Mouse (Mus musculus): ENCODE results near the gene Nelfcd. TPM values are rescaled to one million over a fixed set of nuclear protein-coding genes. Genes with fewer than 3 reads are reported as not detected.

The Nelfcd gene
- total RNA-seq (2014; fragmentation: Nextera tagmentation), result 29.6 and 44.9 TPM in 2 replicates
- 43.6 and 47.4 TPM in 2 replicates for total RNA-seq (2017)
- 45.0 and 51.7 TPM in 2 replicates for polyA plus RNA-seq (2012)

DNA sequence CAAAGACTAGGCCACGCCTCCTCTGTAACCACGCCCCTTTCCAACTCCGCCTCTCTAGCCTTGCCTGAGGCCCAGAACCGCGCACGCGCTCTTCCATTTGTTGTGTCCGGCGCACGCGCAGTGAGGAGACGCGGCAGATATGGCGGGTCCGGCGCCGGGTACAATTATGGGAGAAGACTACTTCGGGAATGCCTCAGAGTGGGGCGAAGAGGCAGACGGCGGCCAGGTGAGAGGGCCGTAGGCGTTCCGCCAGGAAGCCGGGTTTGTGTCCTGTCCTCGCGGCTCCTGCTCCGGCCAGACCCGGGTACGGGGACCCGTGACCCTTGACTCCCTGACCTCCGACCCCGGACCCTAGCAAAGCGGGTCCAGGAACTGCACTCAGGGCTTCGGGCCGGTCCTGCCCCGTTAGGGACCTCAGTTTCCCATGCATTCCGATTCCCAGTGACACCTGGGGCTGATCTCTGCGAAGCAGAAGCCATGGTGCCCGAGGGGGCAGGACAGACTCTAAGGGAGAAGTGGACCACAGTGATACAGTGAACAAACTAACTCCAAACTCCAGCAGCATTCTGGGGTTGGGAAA lies at the start of gene Nelfcd:
Gene Nelfcd, plus strand, starts transcription at position 74 of the 580 bp plus-strand sequence.
- H3K4me1 ChIP-seq (ENCODE audit: insufficient read depth, low read depth, low read length), result peaks cover 19% of the 10 kb centered on the region
- TF ChIP-seq CTCF (IDR thresholded peaks at IDR 0.05; ENCODE audit: low read depth, low read length) (no peak), GATA1 (IDR thresholded peaks at IDR 0.05; ENCODE audit: borderline replicate concordance, low read length) (no peak), GATA2 (IDR thresholded peaks at IDR 0.05; ENCODE audit: borderline replicate concordance, low read depth, low read length) (no peak), TAL1 (conservative IDR thresholded peaks at IDR 0.05; ENCODE audit: low read depth, low read length) (no peak), POLR2AphosphoS5 (IDR thresholded peaks at IDR 0.05; ENCODE audit: insufficient replicate concordance, low read depth, low read length) (no peak)
- no peaks in the 10 kb centered on the region for H3K9me3 ChIP-seq (replicated peaks)
- peak; percentile 93 for ATAC-seq (ENCODE audit: extremely low read depth, insufficient number of reproducible peaks, low FRiP score, poor library complexity, severe bottlenecking)
- H3K36me3 ChIP-seq (replicated peaks), result peaks cover 39% of the 10 kb centered on the region
- peak; percentile 92 for DNase-seq (ENCODE audit: low spot score)
- H3K27me3 ChIP-seq (ENCODE audit: insufficient read depth, low read length), result peaks cover 14% of the 10 kb centered on the region
- peak within 1 kb of the TSS; percentile 97 for H3K4me3 ChIP-seq (ENCODE audit: low read depth, low read length)

- no peak for TF ChIP-seq POLR2AphosphoS5 (IDR thresholded peaks at IDR 0.05; ENCODE audit: insufficient replicate concordance, low read depth, low read length)
- TF ChIP-seq TAL1 (conservative IDR thresholded peaks at IDR 0.05; ENCODE audit: low read depth, low read length), result no peak
- TF ChIP-seq GATA2 (IDR thresholded peaks at IDR 0.05; ENCODE audit: borderline replicate concordance, low read depth, low read length), result no peak
- no peak for TF ChIP-seq CTCF (IDR thresholded peaks at IDR 0.05; ENCODE audit: low read depth, low read length)
- no peak for TF ChIP-seq GATA1 (IDR thresholded peaks at IDR 0.05; ENCODE audit: borderline replicate concordance, low read length)
- H3K4me1 ChIP-seq (ENCODE audit: insufficient read depth, low read depth, low read length), result no peaks in the 10 kb centered on the region
- DNase-seq (ENCODE audit: low spot score) (no peak), ATAC-seq (ENCODE audit: extremely low read depth, insufficient number of reproducible peaks, low FRiP score, poor library complexity, severe bottlenecking) (no peak)
- H3K4me3 ChIP-seq (ENCODE audit: low read depth, low read length), result no peak overlapping the region
- no peaks in the 10 kb centered on the region for H3K36me3 ChIP-seq (replicated peaks)
- H3K27me3 ChIP-seq (ENCODE audit: insufficient read depth, low read length), result no peaks in the 10 kb centered on the region
- no peaks in the 10 kb centered on the region for H3K9me3 ChIP-seq (replicated peaks)
Observed at GRCm38 (mm10) chr2:174366571-174366970, 49.0 kb upstream of the Nelfcd start.

- ATAC-seq (ENCODE audit: extremely low read depth, insufficient number of reproducible peaks, low FRiP score, poor library complexity, severe bottlenecking), result no peak
- DNase-seq (ENCODE audit: low spot score), result no peak
- TF ChIP-seq TAL1 (conservative IDR thresholded peaks at IDR 0.05; ENCODE audit: low read depth, low read length) (no peak), CTCF (IDR thresholded peaks at IDR 0.05; ENCODE audit: low read depth, low read length) (no peak), GATA1 (IDR thresholded peaks at IDR 0.05; ENCODE audit: borderline replicate concordance, low read length) (no peak), POLR2AphosphoS5 (IDR thresholded peaks at IDR 0.05; ENCODE audit: insufficient replicate concordance, low read depth, low read length) (no peak), GATA2 (IDR thresholded peaks at IDR 0.05; ENCODE audit: borderline replicate concordance, low read depth, low read length) (no peak)
- Histone ChIP-seq H3K9me3 (replicated peaks) (no peaks in the 10 kb centered on the region), H3K4me3 (ENCODE audit: low read depth, low read length) (no peak overlapping the region), H3K36me3 (replicated peaks) (no peaks in the 10 kb centered on the region), H3K27me3 (ENCODE audit: insufficient read depth, low read length) (no peaks in the 10 kb centered on the region), H3K4me1 (ENCODE audit: insufficient read depth, low read depth, low read length) (no peaks in the 10 kb centered on the region)
Observed at GRCm38 (mm10) chr2:174381021-174381420, 34.6 kb upstream of the Nelfcd start.

- no peak for ATAC-seq (ENCODE audit: extremely low read depth, insufficient number of reproducible peaks, low FRiP score, poor library complexity, severe bottlenecking)
- no peaks in the 10 kb centered on the region for H3K36me3 ChIP-seq (replicated peaks)
- H3K4me3 ChIP-seq (ENCODE audit: low read depth, low read length), result no peak overlapping the region
- no peaks in the 10 kb centered on the region for H3K9me3 ChIP-seq (replicated peaks)
- no peaks in the 10 kb centered on the region for H3K4me1 ChIP-seq (ENCODE audit: insufficient read depth, low read depth, low read length)
- TF ChIP-seq GATA2 (IDR thresholded peaks at IDR 0.05; ENCODE audit: borderline replicate concordance, low read depth, low read length), result no peak
- TF ChIP-seq TAL1 (conservative IDR thresholded peaks at IDR 0.05; ENCODE audit: low read depth, low read length), result no peak
- TF ChIP-seq POLR2AphosphoS5 (IDR thresholded peaks at IDR 0.05; ENCODE audit: insufficient replicate concordance, low read depth, low read length), result no peak
- TF ChIP-seq CTCF (IDR thresholded peaks at IDR 0.05; ENCODE audit: low read depth, low read length), result no peak
- no peak for TF ChIP-seq GATA1 (IDR thresholded peaks at IDR 0.05; ENCODE audit: borderline replicate concordance, low read length)
- peaks cover 11% of the 10 kb centered on the region for H3K27me3 ChIP-seq (ENCODE audit: insufficient read depth, low read length)
- DNase-seq (ENCODE audit: low spot score), result no peak
Observed at GRCm38 (mm10) chr2:174391936-174392335, 23.7 kb upstream of the Nelfcd start.

DNA sequence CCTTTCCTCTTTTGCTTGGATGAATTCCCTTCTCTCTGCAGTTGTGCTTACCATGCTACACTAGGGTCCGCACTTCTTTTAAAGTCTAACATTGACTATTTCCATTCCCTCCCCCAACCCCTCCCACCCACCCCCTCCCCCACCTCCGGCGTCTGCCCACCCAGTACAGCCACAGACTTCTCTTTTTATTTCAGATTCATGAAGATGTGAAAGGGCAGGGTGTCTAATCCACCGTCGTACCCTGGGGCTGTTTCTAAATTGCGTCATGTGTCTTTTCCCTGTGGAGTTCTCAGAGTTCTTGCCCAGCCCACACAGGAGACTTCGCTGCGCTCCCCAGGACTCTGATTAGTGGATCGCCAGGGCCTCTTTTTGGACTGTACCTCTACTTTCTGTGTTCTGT lies 23.1 kb upstream of the Nelfcd start:
- no peaks in the 10 kb centered on the region for H3K4me1 ChIP-seq (ENCODE audit: insufficient read depth, low read depth, low read length)
- no peak for DNase-seq (ENCODE audit: low spot score)
- no peak overlapping the region for H3K4me3 ChIP-seq (ENCODE audit: low read depth, low read length)
- no peak for ATAC-seq (ENCODE audit: extremely low read depth, insufficient number of reproducible peaks, low FRiP score, poor library complexity, severe bottlenecking)
- H3K36me3 ChIP-seq (replicated peaks), result no peaks in the 10 kb centered on the region
- TF ChIP-seq POLR2AphosphoS5 (IDR thresholded peaks at IDR 0.05; ENCODE audit: insufficient replicate concordance, low read depth, low read length) (no peak), GATA1 (IDR thresholded peaks at IDR 0.05; ENCODE audit: borderline replicate concordance, low read length) (no peak), TAL1 (conservative IDR thresholded peaks at IDR 0.05; ENCODE audit: low read depth, low read length) (no peak), GATA2 (IDR thresholded peaks at IDR 0.05; ENCODE audit: borderline replicate concordance, low read depth, low read length) (no peak), CTCF (IDR thresholded peaks at IDR 0.05; ENCODE audit: low read depth, low read length) (no peak)
- peaks cover 8% of the 10 kb centered on the region; the same call in 1 of the 2 replicates for H3K27me3 ChIP-seq (ENCODE audit: insufficient read depth, low read length)
- no peaks in the 10 kb centered on the region for H3K9me3 ChIP-seq (replicated peaks)

DNA sequence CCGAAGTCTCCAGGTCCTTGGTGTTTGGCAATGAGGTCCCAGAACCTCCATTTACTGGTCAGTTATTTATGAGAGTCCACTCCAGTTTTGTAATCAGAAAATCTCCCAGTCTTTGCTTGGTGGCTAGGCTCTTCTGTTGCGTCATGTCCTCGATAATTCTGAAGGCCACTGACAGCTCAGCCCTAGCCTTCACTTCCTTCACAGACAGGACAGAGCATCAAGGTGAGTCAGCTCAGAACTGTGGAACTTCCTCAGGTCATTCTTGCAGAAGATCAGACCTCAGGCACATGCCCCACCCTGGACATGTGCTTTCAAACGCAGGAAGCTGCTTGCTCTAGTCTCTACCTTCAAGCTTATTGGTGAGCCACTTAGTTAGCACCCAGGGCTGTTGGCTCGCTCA lies 22.2 kb upstream of the Nelfcd start:
- TF ChIP-seq CTCF (IDR thresholded peaks at IDR 0.05; ENCODE audit: low read depth, low read length) (no peak), TAL1 (conservative IDR thresholded peaks at IDR 0.05; ENCODE audit: low read depth, low read length) (no peak), GATA2 (IDR thresholded peaks at IDR 0.05; ENCODE audit: borderline replicate concordance, low read depth, low read length) (no peak)
- Histone ChIP-seq H3K4me1 (ENCODE audit: insufficient read depth, low read depth, low read length) (no peaks in the 10 kb centered on the region), H3K4me3 (ENCODE audit: low read depth, low read length) (no peak overlapping the region), H3K36me3 (replicated peaks) (no peaks in the 10 kb centered on the region), H3K27me3 (ENCODE audit: insufficient read depth, low read length) (peaks cover 8% of the 10 kb centered on the region; the same call in 1 of the 2 replicates), H3K9me3 (replicated peaks) (no peaks in the 10 kb centered on the region)
- no peak for DNase-seq (ENCODE audit: low spot score)
- no peak for ATAC-seq (ENCODE audit: extremely low read depth, insufficient number of reproducible peaks, low FRiP score, poor library complexity, severe bottlenecking)
